Mouse (Mus musculus): ENCODE results near the gene Nrp2. TPM values are rescaled to one million over a fixed set of nuclear protein-coding genes. Genes with fewer than 3 reads are reported as not detected.

Gene Nrp2
- polyA plus RNA-seq, 1 experiment from 2014 or later, result 6.1 TPM

DNA sequence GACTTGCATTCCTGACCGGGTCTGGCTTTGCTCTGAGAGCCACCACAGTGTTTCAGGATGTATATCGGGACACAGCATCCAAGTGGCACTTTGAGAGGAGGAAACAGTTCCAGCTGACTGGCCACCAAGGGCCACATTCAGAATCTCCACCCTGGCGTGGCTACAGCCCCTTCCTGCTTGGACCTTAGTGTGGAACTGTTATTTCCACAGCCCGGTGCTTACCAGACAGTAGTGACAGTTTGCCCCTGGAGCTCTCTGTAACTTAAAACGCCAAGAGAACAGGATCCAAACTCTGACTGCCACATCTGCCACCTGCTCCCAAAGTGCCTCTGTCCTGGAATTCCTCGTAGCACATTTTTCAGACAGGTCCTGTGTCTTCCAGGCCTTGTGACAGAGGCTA, 25.3 kb downstream of the Nrp2 start:
- Histone ChIP-seq H3K4me3 (ENCODE audit: control insufficient read depth in 1 of 2, insufficient read depth in 1 of 2, low read depth in 1 of 2, low read length in 2 of 2) (no peak overlapping the region), H3K9ac (ENCODE audit: low read length) (0 out of 2 replicates have a peak overlapping the region, but pooled peaks have one; percentile 21), H3K9me3 (ENCODE audit: control insufficient read depth, low read length) (no peaks in the 10 kb centered on the region), H3K4me1 (ENCODE audit: control insufficient read depth in 2 of 2, insufficient read depth in 2 of 2, low read length in 2 of 2) (peaks cover 7 to 19% of the 10 kb centered on the region in 2 experiments; a peak in 3 of 4 replicates), H3K27me3 (ENCODE audit: control insufficient read depth, insufficient read depth, low read length) (no peaks in the 10 kb centered on the region), H3K36me3 (ENCODE audit: control insufficient read depth, insufficient read depth, low read length) (no peaks in the 10 kb centered on the region), H3K27ac (replicated peaks in 1 of 2; ENCODE audit: control insufficient read depth in 1 of 2, insufficient read depth in 1 of 2, low read depth in 2 of 2, low read length in 2 of 2) (peak overlapping the region in 1 of 2 experiments; percentile 41; a peak in 1 of 4 replicates), H3K4me2 (ENCODE audit: low read length) (no peak overlapping the region)
- no peak for ATAC-seq (ENCODE audit: insufficient number of reproducible peaks, insufficient read depth, low FRiP score, low read depth)
- 44% methylated on average over 6 of the region's 6 CpGs for WGBS

- no peak overlapping the region for H3K9ac ChIP-seq (ENCODE audit: low read length)
- no peak for ATAC-seq (ENCODE audit: insufficient number of reproducible peaks, insufficient read depth, low FRiP score, low read depth)
- peaks cover 7 to 19% of the 10 kb centered on the region in 2 experiments; a peak in 3 of 4 replicates for H3K4me1 ChIP-seq (ENCODE audit: control insufficient read depth in 2 of 2, insufficient read depth in 2 of 2, low read length in 2 of 2)
- 74% methylated on average over 9 of the region's 9 CpGs for WGBS
- H3K4me2 ChIP-seq (ENCODE audit: low read length), result no peak overlapping the region
- H3K27me3 ChIP-seq (ENCODE audit: control insufficient read depth, insufficient read depth, low read length), result no peaks in the 10 kb centered on the region
- H3K36me3 ChIP-seq (ENCODE audit: control insufficient read depth, insufficient read depth, low read length), result no peaks in the 10 kb centered on the region
- H3K27ac ChIP-seq (replicated peaks in 1 of 2; ENCODE audit: control insufficient read depth in 1 of 2, insufficient read depth in 1 of 2, low read depth in 2 of 2, low read length in 2 of 2), result peak overlapping the region in 1 of 2 experiments; percentile 41; a peak in 1 of 4 replicates
- H3K4me3 ChIP-seq (ENCODE audit: control insufficient read depth in 1 of 2, insufficient read depth in 1 of 2, low read depth in 1 of 2, low read length in 2 of 2), result no peak overlapping the region
- no peaks in the 10 kb centered on the region for H3K9me3 ChIP-seq (ENCODE audit: control insufficient read depth, low read length)
Measured at GRCm38 (mm10) chr1:62728926-62729325, 25.8 kb downstream of the Nrp2 start.

DNA sequence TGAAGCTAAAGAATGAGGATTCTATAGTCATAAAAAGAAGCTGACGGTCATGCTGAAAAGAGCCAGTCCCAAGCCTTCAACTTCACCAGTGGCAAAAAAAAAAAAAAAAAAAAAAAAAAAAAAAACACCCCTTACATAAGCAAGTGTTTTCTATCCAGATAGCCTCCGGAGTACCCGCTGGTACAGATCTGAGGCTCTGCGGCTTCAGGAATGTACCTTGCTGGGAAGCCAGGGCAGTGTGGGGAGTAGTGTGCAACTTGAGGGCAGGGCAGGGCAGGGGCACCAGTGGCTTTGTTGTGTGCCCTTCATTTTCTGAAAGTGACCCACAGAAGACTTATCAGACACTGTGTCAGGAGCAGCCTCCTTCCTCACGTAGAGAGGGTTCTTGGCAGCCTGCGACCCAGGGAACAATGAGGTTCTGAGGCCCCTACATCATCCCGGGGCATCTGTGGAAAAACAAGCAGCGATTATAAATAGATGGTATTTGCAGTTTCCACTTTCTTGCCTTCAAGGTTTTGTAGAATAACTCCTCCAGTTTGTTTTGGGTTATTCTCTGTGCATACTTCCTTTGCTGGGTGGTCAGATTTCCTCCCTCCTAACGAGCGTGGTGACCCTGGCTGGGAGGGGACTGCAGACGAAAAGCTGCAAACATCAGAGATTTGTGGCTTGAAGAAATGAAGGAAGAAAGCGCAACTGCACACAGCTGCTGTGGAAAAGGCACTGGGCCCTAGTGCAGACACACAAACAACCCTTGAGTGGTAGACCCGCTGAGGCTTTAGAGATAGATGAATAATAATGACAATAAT, 26.5 kb downstream of the Nrp2 start:
- Histone ChIP-seq H3K9me3 (ENCODE audit: control insufficient read depth, low read length) (no peaks in the 10 kb centered on the region), H3K27me3 (ENCODE audit: control insufficient read depth, insufficient read depth, low read length) (no peaks in the 10 kb centered on the region), H3K9ac (ENCODE audit: low read length) (no peak overlapping the region), H3K27ac (replicated peaks in 1 of 2; ENCODE audit: control insufficient read depth in 1 of 2, insufficient read depth in 1 of 2, low read depth in 2 of 2, low read length in 2 of 2) (peak overlapping the region; percentile 28 to 41; a peak in 3 of 4 replicates), H3K4me3 (ENCODE audit: control insufficient read depth in 1 of 2, insufficient read depth in 1 of 2, low read depth in 1 of 2, low read length in 2 of 2) (no peak overlapping the region), H3K4me1 (ENCODE audit: control insufficient read depth in 2 of 2, insufficient read depth in 2 of 2, low read length in 2 of 2) (peaks cover 7 to 15% of the 10 kb centered on the region in 2 experiments; a peak in 2 of 4 replicates), H3K36me3 (ENCODE audit: control insufficient read depth, insufficient read depth, low read length) (no peaks in the 10 kb centered on the region), H3K4me2 (ENCODE audit: low read length) (no peak overlapping the region)
- 0 out of 2 replicates have a peak, but pooled peaks have one; percentile 36 for ATAC-seq (ENCODE audit: insufficient number of reproducible peaks, insufficient read depth, low FRiP score, low read depth)
- 51% methylated on average over 13 of the region's 13 CpGs for WGBS

- H3K4me2 ChIP-seq (ENCODE audit: low read length), result no peak overlapping the region
- H3K9ac ChIP-seq (ENCODE audit: low read length), result no peak overlapping the region
- H3K4me3 ChIP-seq (ENCODE audit: control insufficient read depth in 1 of 2, insufficient read depth in 1 of 2, low read depth in 1 of 2, low read length in 2 of 2), result no peak overlapping the region
- H3K27ac ChIP-seq (replicated peaks in 1 of 2; ENCODE audit: control insufficient read depth in 1 of 2, insufficient read depth in 1 of 2, low read depth in 2 of 2, low read length in 2 of 2), result no peak overlapping the region
- 87% methylated on average over 6 of the region's 6 CpGs for WGBS
- H3K9me3 ChIP-seq (ENCODE audit: control insufficient read depth, low read length), result no peaks in the 10 kb centered on the region
- no peaks in the 10 kb centered on the region for H3K36me3 ChIP-seq (ENCODE audit: control insufficient read depth, insufficient read depth, low read length)
- no peaks in the 10 kb centered on the region for H3K27me3 ChIP-seq (ENCODE audit: control insufficient read depth, insufficient read depth, low read length)
- ATAC-seq (ENCODE audit: insufficient number of reproducible peaks, insufficient read depth, low FRiP score, low read depth), result no peak
- H3K4me1 ChIP-seq (ENCODE audit: control insufficient read depth in 2 of 2, insufficient read depth in 2 of 2, low read length in 2 of 2), result peaks cover 4 to 15% of the 10 kb centered on the region in 2 experiments; a peak in 2 of 4 replicates
Measured at GRCm38 (mm10) chr1:62732036-62732435, 29.0 kb downstream of the Nrp2 start.

GRCm38 (mm10) chr1:62734420-62734931, 31.4 kb downstream of the Nrp2 start:
- 72% methylated on average over 5 of the region's 5 CpGs for WGBS
- no peak for ATAC-seq (ENCODE audit: insufficient number of reproducible peaks, insufficient read depth, low FRiP score, low read depth)
- no peaks in the 10 kb centered on the region for H3K9me3 ChIP-seq (ENCODE audit: control insufficient read depth, low read length)

GRCm38 (mm10) chr1:62734980-62735379, 31.9 kb downstream of the Nrp2 start:
- Histone ChIP-seq H3K4me2 (ENCODE audit: low read length) (no peak overlapping the region), H3K36me3 (ENCODE audit: control insufficient read depth, insufficient read depth, low read length) (no peaks in the 10 kb centered on the region), H3K27ac (replicated peaks in 1 of 2; ENCODE audit: control insufficient read depth in 1 of 2, insufficient read depth in 1 of 2, low read depth in 2 of 2, low read length in 2 of 2) (no peak overlapping the region), H3K9me3 (ENCODE audit: control insufficient read depth, low read length) (no peaks in the 10 kb centered on the region), H3K4me3 (ENCODE audit: control insufficient read depth in 1 of 2, insufficient read depth in 1 of 2, low read depth in 1 of 2, low read length in 2 of 2) (no peak overlapping the region), H3K9ac (ENCODE audit: low read length) (no peak overlapping the region), H3K4me1 (ENCODE audit: control insufficient read depth in 2 of 2, insufficient read depth in 2 of 2, low read length in 2 of 2) (no peaks in the 10 kb centered on the region), H3K27me3 (ENCODE audit: control insufficient read depth, insufficient read depth, low read length) (no peaks in the 10 kb centered on the region)
- WGBS, result 77% methylated on average over 4 of the region's 4 CpGs
- ATAC-seq (ENCODE audit: insufficient number of reproducible peaks, insufficient read depth, low FRiP score, low read depth), result no peak

More at GRCm38 (mm10) chr1:62734420-62734931, 31.4 kb downstream of the Nrp2 start:
- H3K36me3 ChIP-seq (ENCODE audit: control insufficient read depth, insufficient read depth, low read length), result no peaks in the 10 kb centered on the region
- H3K4me1 ChIP-seq (ENCODE audit: control insufficient read depth in 2 of 2, insufficient read depth in 2 of 2, low read length in 2 of 2), result peaks cover under 1 to 2% of the 10 kb centered on the region in 2 experiments; a peak in 2 of 4 replicates
- H3K4me2 ChIP-seq (ENCODE audit: low read length), result no peak overlapping the region
- H3K4me3 ChIP-seq (ENCODE audit: control insufficient read depth in 1 of 2, insufficient read depth in 1 of 2, low read depth in 1 of 2, low read length in 2 of 2), result no peak overlapping the region
- no peak overlapping the region for H3K27ac ChIP-seq (replicated peaks in 1 of 2; ENCODE audit: control insufficient read depth in 1 of 2, insufficient read depth in 1 of 2, low read depth in 2 of 2, low read length in 2 of 2)
- H3K9ac ChIP-seq (ENCODE audit: low read length), result no peak overlapping the region
- H3K27me3 ChIP-seq (ENCODE audit: control insufficient read depth, insufficient read depth, low read length), result no peaks in the 10 kb centered on the region

- H3K36me3 ChIP-seq (ENCODE audit: control insufficient read depth, insufficient read depth, low read length), result no peaks in the 10 kb centered on the region
- no peak overlapping the region for H3K4me3 ChIP-seq (ENCODE audit: control insufficient read depth in 1 of 2, insufficient read depth in 1 of 2, low read depth in 1 of 2, low read length in 2 of 2)
- no peaks in the 10 kb centered on the region for H3K4me1 ChIP-seq (ENCODE audit: control insufficient read depth in 2 of 2, insufficient read depth in 2 of 2, low read length in 2 of 2)
- WGBS, result 73% methylated on average over 4 of the region's 4 CpGs
- H3K27me3 ChIP-seq (ENCODE audit: control insufficient read depth, insufficient read depth, low read length), result no peaks in the 10 kb centered on the region
- H3K9ac ChIP-seq (ENCODE audit: low read length), result no peak overlapping the region
- H3K4me2 ChIP-seq (ENCODE audit: low read length), result no peak overlapping the region
- H3K9me3 ChIP-seq (ENCODE audit: control insufficient read depth, low read length), result no peaks in the 10 kb centered on the region
- ATAC-seq (ENCODE audit: insufficient number of reproducible peaks, insufficient read depth, low FRiP score, low read depth), result no peak
- H3K27ac ChIP-seq (replicated peaks in 1 of 2; ENCODE audit: control insufficient read depth in 1 of 2, insufficient read depth in 1 of 2, low read depth in 2 of 2, low read length in 2 of 2), result no peak overlapping the region
Measured at GRCm38 (mm10) chr1:62735835-62736234, 32.8 kb downstream of the Nrp2 start.
